Comparison of ENCODE assay signal across 8 mouse cellular contexts in the genomic region with DNA sequence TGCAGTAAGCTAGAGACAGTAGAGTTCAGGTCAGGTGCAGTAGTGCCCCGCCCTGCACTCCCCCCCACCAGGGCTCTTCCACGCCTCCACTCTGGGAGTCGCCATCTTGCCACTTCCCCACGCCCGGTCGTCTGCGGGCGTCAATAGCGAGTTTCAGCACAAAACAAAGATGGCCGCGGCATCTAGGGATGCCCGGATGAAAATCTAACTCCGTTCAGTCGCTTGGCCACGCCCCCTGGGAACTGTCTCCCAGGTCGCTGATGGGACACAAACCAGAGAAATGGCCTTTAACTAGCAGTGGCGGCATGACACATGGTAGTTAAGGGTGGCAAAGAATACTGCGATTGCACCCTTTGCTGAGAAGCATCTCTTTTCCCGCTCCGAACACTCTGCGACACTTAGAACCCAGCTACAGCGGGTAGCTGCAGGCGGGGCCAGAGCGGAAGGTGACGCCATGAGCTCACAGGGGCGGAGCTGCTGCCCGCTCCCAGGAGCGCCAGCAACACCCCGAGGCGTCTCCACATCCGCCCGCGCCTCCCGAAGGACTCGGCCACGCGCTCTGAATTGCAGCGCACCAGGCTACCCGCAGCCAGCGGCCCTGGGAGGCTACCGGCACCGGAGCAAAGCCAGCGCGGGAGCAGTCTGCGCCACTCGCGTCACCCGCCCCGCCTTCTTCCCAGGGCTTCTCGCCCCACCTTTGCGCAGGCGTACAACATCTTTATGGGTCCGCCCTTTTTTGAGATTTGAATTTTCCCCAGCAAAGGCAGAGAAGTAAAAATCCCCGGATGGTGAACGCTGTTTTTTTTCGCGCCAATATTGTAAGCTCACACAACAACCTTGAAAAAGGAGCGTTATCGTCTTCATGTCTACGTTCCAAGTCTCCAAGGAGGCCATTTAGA. TPM values are rescaled to one million over a fixed set of nuclear protein-coding genes. Genes with fewer than 3 reads are reported as not detected.
A peak's percentile ranks its signal among the peaks of the same experiment; 100 is the strongest.
DNase-seq lines count a peak whose midpoint lies in the region; ATAC-seq lines count a peak whose summit lies in the region.

No protein-coding gene starts in this region.

- no peaks in the 10 kb centered on the region for H3K9me3 ChIP-seq in hindbrain, embryonic 12.5 days (replicated peaks)

- peak overlapping the region; percentile 79 for H3K9ac ChIP-seq in hindbrain, embryonic 12.5 days

- H3K4me2 ChIP-seq in hindbrain, embryonic 12.5 days (replicated peaks), result peak overlapping the region; percentile 48

- H3K36me3 ChIP-seq in hindbrain, embryonic 12.5 days, result no peaks in the 10 kb centered on the region

- peak overlapping the region; percentile 99 for H3K27ac ChIP-seq in hindbrain, embryonic 12.5 days

- H3K4me1 ChIP-seq in hindbrain, embryonic 12.5 days, result peaks cover 20% of the 10 kb centered on the region

- 17% methylated on average over 54 of the region's 60 CpGs for WGBS in hindbrain, embryonic 12.5 days

- peak; percentile 89 for ATAC-seq in hindbrain, embryonic 12.5 days (ENCODE audit: low FRiP score)

- peak overlapping the region; percentile 64 for H3K4me3 ChIP-seq in hindbrain, embryonic 12.5 days

- H3K27me3 ChIP-seq in hindbrain, embryonic 12.5 days, result no peaks in the 10 kb centered on the region

- DNase-seq in Muller cell, postnatal 12 days (ENCODE audit: inconsistent ontology term), result peak; percentile 92
- peak; percentile 95 for DNase-seq in cerebellum, adult 9-11 months
- DNase-seq in frontal cortex, postnatal 10 days (ENCODE audit: low spot score in 2 of 2), result peak; percentile 83 to 87
- DNase-seq in layer of hippocampus, postnatal 25 days (ENCODE audit: extremely low spot score in 1 of 2, low spot score in 1 of 2), result peak; percentile 67 to 74
- peak; percentile 89 for DNase-seq in lung, postnatal 25 days (ENCODE audit: low spot score)
- peak; percentile 89 for DNase-seq in retina, embryonic 14.5 days (ENCODE audit: low spot score)
- peak; percentile 89 for DNase-seq in thymus, postnatal 4 days

RNA-seq across cellular contexts. Expression of a gene that starts 1.3 kb away (rescaled TPM):
- polyA plus RNA-seq in hindbrain, embryonic 12.5 days (2016; fragmentation: Nextera tagmentation; extraction: Ambion mirVana), result 77.4 and 78.6 TPM in 2 replicates
- total RNA-seq in layer of hippocampus, postnatal 25 days (2021), result 10 to 100 TPM; 65.8 to 80.9 TPM

RNA-seq across cellular contexts. Expression of a gene that starts 36.8 kb away (rescaled TPM):
- 19.7 and 20.3 TPM in 2 replicates for polyA plus RNA-seq in hindbrain, embryonic 12.5 days (2016; fragmentation: Nextera tagmentation; extraction: Ambion mirVana)
- total RNA-seq in layer of hippocampus, postnatal 25 days (2021), result 1 to 10 TPM; 3.6 to 4.2 TPM

RNA-seq across cellular contexts. Expression of a gene that starts 45.7 kb away (rescaled TPM):
- polyA plus RNA-seq in hindbrain, embryonic 12.5 days (2016; fragmentation: Nextera tagmentation; extraction: Ambion mirVana), result 105 and 118 TPM in 2 replicates
- 10 to 100 TPM; 57.6 to 62.8 TPM for total RNA-seq in layer of hippocampus, postnatal 25 days (2021)

RNA-seq across cellular contexts. Expression of a gene that starts 45.8 kb away (rescaled TPM):
- 2.7 and 3.4 TPM in 2 replicates for polyA plus RNA-seq in hindbrain, embryonic 12.5 days (2016; fragmentation: Nextera tagmentation; extraction: Ambion mirVana)
- total RNA-seq in layer of hippocampus, postnatal 25 days (2021), result 1 to 10 TPM; 4.7 to 5.8 TPM

RNA-seq across cellular contexts. Expression of a gene that starts 56.3 kb away (rescaled TPM):
- polyA plus RNA-seq in hindbrain, embryonic 12.5 days (2016; fragmentation: Nextera tagmentation; extraction: Ambion mirVana), result 53.9 and 58.2 TPM in 2 replicates
- total RNA-seq in layer of hippocampus, postnatal 25 days (2021), result 10 to 100 TPM; 46.9 to 59.1 TPM

Comparison
In these comparisons a context has a peak if more than half of its experiments do, and no peak if none do; other contexts are left out.
1. Peak in every context shown above with its lines: DNase-seq, ATAC-seq, H3K4me3 ChIP-seq and H3K27ac ChIP-seq.